Mouse (Mus musculus) kidney, embryonic 14.5 days (tissue): ENCODE results near the gene Rsph6a. TPM values are rescaled to one million over a fixed set of nuclear protein-coding genes. Genes with fewer than 3 reads are reported as not detected.
A peak's percentile ranks its signal among the peaks of the same experiment; 100 is the strongest.

Experiments used
- ATAC-seq: fragments of 200-750 bp; cut with Nextera tagmentation; 2 replicates; pipeline ENCODE4 v1.8.0; 2017; ENCODE audit warnings: moderate number of reproducible peaks, mild to moderate bottlenecking, moderate TSS enrichment, moderate library complexity; ENCODE audit not compliant: low FRiP score, low TSS enrichment
- H3K27ac ChIP-seq: fragments of 300-500 bp; sonication (generic); 2 replicates; pipeline ENCODE4 v1.5.1; 2014; ENCODE audit warnings: low read depth, mild to moderate bottlenecking, low read length, moderate library complexity, mixed read lengths
- H3K27me3 ChIP-seq: fragments of 300-500 bp; sonication (generic); 2 replicates; pipeline ENCODE4 v1.6.1; 2014; ENCODE audit warnings: mild to moderate bottlenecking, low read length; ENCODE audit not compliant: control insufficient read depth, insufficient read depth
- H3K36me3 ChIP-seq: fragments of 300-500 bp; sonication (generic); 2 replicates; pipeline ENCODE4 v1.6.1; 2014; ENCODE audit warnings: low read length, mixed read lengths; ENCODE audit not compliant: control insufficient read depth, insufficient read depth
- H3K4me1 ChIP-seq: fragments of 300-500 bp; sonication (generic); 2 replicates; pipeline ENCODE4 v1.6.1; 2014; ENCODE audit warnings: low read length, mixed read lengths; ENCODE audit not compliant: control insufficient read depth, insufficient read depth
- H3K4me2 ChIP-seq: fragments of 300-500 bp; sonication (generic); replicated peaks from 2 replicates; pipeline ENCODE4 v1.6.1; 2014; ENCODE audit warnings: low read depth, mild to moderate bottlenecking, low read length
- H3K4me3 ChIP-seq: fragments of 300-500 bp; sonication (generic); 2 replicates; pipeline ENCODE4 v1.5.1; 2014; ENCODE audit warnings: mild to moderate bottlenecking, low read length
- H3K9ac ChIP-seq: fragments of 300-500 bp; sonication (generic); 2 replicates; pipeline ENCODE4 v1.6.1; 2014; ENCODE audit warnings: low read depth, mild to moderate bottlenecking, low read length, moderate library complexity
- H3K9me3 ChIP-seq: fragments of 300-500 bp; sonication (generic); 2 replicates; pipeline ENCODE4 v1.6.1; 2016; ENCODE audit warnings: low read length; ENCODE audit not compliant: control insufficient read depth
- WGBS: fragments of 180-500 bp; shearing (Covaris S2); extraction: QIAGEN DNeasy Blood & Tissue Kit; methylation state at CpG from one replicate; pipeline ENCODE4 v1.1.7; 2014; 5-methylcytosine and 5-hydroxymethylcytosine counted together
- polyA plus RNA-seq: library from polyadenylated mRNA; unstranded; fragments of >200 nt; fragmentation: Nextera tagmentation; extraction: Ambion mirVana; gene quantifications from 2 replicates; pipeline ENCODE4 v1.2.1, GENCODE M21; 2014

Rsph6a gene
- polyA plus RNA-seq, 1 experiment from 2014 or later = not detected

DNA sequence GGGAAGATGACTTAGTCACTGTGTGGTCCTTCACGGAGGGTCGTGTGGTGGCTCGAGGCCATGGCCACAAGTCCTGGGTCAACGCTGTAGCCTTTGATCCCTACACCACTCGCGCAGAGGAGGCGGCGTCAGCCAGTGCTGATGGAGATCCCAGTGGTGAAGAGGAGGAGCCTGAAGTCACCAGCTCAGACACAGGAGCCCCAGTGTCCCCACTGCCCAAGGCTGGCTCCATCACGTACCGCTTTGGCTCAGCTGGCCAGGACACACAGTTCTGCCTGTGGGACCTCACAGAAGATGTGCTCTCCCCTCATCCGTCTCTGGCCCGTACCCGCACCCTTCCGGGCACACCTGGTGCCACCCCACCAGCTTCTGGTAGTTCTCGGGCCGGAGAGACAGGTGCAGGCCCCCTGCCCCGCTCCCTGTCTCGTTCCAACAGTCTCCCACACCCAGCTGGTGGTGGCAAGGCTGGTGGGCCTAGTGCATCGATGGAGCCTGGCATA lies 26.0 kb downstream of the Rsph6a start:
- Histone ChIP-seq H3K4me2 (no peak overlapping the region), H3K4me1 (peaks cover 52% of the 10 kb centered on the region), H3K27ac (no peak overlapping the region), H3K9me3 (no peaks in the 10 kb centered on the region), H3K9ac (no peak overlapping the region), H3K36me3 (peaks cover 46% of the 10 kb centered on the region), H3K4me3 (no peak overlapping the region), H3K27me3 (no peaks in the 10 kb centered on the region)
- no peak for ATAC-seq
- WGBS = 83% methylated on average over 19 of the region's 19 CpGs

DNA sequence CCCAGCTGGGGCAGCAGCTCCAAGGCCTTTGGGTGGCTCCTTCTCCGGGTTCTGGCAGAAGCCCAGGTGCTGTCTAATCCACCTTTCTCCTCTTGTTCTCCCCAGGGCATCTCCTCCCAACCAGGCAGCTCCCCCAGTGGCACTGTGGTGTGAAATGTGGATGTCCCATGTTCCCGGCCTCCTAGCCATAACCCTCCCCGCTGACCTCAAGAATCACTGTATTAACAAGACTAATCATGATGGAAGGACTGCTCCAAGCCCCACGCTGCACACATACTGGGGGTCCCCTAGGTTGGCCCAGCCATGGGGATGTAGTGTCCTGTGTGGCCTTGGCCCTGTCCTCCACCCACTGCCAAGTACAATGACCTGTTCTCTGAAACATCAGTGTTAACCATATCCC lies 27.7 kb downstream of the Rsph6a start:
- H3K4me1 ChIP-seq = peaks cover 55% of the 10 kb centered on the region
- no peak overlapping the region for H3K4me2 ChIP-seq
- no peak overlapping the region for H3K4me3 ChIP-seq
- H3K27me3 ChIP-seq = no peaks in the 10 kb centered on the region
- WGBS = 76% methylated on average over 4 of the region's 4 CpGs
- no peaks in the 10 kb centered on the region for H3K9me3 ChIP-seq
- no peak overlapping the region for H3K9ac ChIP-seq
- peaks cover 46% of the 10 kb centered on the region for H3K36me3 ChIP-seq
- H3K27ac ChIP-seq = no peak overlapping the region; the same call in 1 of the 2 replicates
- ATAC-seq = no peak

DNA sequence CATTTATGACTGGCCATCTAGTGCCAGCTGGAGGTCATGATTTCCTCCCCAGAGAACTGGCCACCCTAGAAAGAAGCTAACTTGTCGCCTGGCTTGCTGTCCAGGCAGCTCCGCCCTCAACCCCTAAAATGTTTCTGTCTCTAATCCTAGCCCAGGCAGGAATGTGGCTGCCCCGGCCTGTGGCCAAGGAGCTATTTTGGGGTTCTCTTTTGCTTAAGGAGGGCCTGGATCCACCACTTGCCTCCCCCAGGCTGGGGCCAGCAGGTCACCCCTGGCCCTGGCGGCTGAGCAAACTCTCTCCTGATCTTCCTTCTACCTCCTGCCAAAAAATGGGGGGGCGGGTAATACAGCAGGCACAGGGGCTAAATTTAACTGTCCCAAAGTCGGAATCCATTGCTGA lies 28.6 kb downstream of the Rsph6a start:
- Histone ChIP-seq H3K36me3 (peaks cover 52% of the 10 kb centered on the region), H3K4me3 (no peak overlapping the region), H3K9me3 (no peaks in the 10 kb centered on the region), H3K27me3 (no peaks in the 10 kb centered on the region), H3K4me2 (peak overlapping the region; percentile 44), H3K4me1 (peaks cover 46% of the 10 kb centered on the region), H3K27ac (peak overlapping the region; percentile 38; the same call in 1 of the 2 replicates), H3K9ac (no peak overlapping the region)
- ATAC-seq = no peak
- WGBS = 42% methylated on average over 6 of the region's 6 CpGs

DNA sequence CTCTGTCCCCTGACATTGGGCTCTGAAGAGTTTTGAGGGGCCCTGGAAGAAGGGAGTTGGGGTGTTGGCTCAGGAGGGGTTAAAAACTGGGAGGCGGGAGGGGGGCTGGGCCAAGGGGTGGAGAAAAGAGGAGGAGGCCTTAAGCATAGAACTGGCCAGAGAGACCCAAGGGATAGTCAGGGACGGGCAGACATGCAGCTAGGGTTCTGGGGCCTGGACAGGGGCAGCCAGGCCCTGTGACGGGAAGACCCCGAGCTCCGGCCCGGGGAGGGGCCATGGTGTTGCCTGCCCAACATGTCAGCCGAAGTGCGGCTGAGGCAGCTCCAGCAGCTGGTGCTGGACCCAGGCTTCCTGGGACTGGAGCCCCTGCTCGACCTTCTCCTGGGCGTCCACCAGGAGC lies 29.2 kb downstream of the Rsph6a start, which contains the start of gene Dmpk:
Gene Dmpk, plus strand, starts transcription at position 149 of the 400 bp plus-strand sequence.
- Histone ChIP-seq H3K4me3 (peak within 1 kb of the TSS; percentile 24; the same call in 1 of the 2 replicates), H3K27me3 (no peaks in the 10 kb centered on the region), H3K27ac (peak within 1 kb of the TSS; percentile 38; the same call in 1 of the 2 replicates), H3K36me3 (peaks cover 50% of the 10 kb centered on the region), H3K9me3 (no peaks in the 10 kb centered on the region), H3K4me1 (peaks cover 43% of the 10 kb centered on the region), H3K9ac (peak within 1 kb of the TSS; percentile 57; the same call in 1 of the 2 replicates), H3K4me2 (peak within 1 kb of the TSS; percentile 44)
- 40% methylated on average over 10 of the region's 10 CpGs for WGBS
- peak; percentile 34 for ATAC-seq

- H3K27me3 ChIP-seq = no peaks in the 10 kb centered on the region
- WGBS = 62% methylated on average over 6 of the region's 6 CpGs
- no peaks in the 10 kb centered on the region for H3K9me3 ChIP-seq
- ATAC-seq = no peak
- H3K9ac ChIP-seq = peak overlapping the region; percentile 57; the same call in 1 of the 2 replicates
- H3K4me1 ChIP-seq = peaks cover 43% of the 10 kb centered on the region
- H3K4me3 ChIP-seq = peak overlapping the region; percentile 24; the same call in 1 of the 2 replicates
- no peak overlapping the region for H3K27ac ChIP-seq
- H3K36me3 ChIP-seq = peaks cover 44% of the 10 kb centered on the region
- peak overlapping the region; percentile 44 for H3K4me2 ChIP-seq
Observed at GRCm38 (mm10) chr7:19084277-19084771, 29.8 kb downstream of the Rsph6a start.

GRCm38 (mm10) chr7:19084921-19085473 lies 30.5 kb downstream of the Rsph6a start:
- H3K4me3 ChIP-seq = peak overlapping the region; percentile 4; the same call in 1 of the 2 replicates
- no peaks in the 10 kb centered on the region for H3K9me3 ChIP-seq
- peak overlapping the region; percentile 28; the same call in 1 of the 2 replicates for H3K9ac ChIP-seq
- H3K4me1 ChIP-seq = peaks cover 43% of the 10 kb centered on the region
- H3K27ac ChIP-seq = peak overlapping the region; percentile 63; the same call in 1 of the 2 replicates
- H3K4me2 ChIP-seq = peak overlapping the region; percentile 28; the same call in 1 of the 2 replicates
- peaks cover 39% of the 10 kb centered on the region for H3K36me3 ChIP-seq
- ATAC-seq = no peak
- no peaks in the 10 kb centered on the region for H3K27me3 ChIP-seq
- 17% methylated on average over 7 of the region's 9 CpGs for WGBS

DNA sequence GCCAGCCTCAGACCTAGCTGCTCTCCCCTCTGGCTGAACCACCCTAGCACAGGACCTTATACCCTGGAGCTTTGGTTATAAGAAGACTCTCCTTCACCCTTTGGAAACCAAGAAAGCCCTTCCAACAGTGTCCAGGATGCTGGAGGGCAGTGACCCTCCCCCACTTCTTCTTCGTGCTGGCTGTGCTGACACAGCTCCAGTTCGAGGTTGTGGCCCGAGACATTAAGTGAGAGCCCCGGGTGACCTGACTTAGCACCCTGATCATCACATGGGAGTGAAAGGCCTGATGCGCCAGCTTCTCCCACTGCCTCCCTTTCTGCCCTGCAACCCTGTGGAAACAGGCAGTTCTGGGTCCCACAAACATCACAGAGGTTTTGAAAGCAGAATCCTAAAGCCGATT lies 31.0 kb downstream of the Rsph6a start:
- Histone ChIP-seq H3K27me3 (no peaks in the 10 kb centered on the region), H3K9me3 (no peaks in the 10 kb centered on the region), H3K4me2 (peak overlapping the region; percentile 28), H3K4me1 (peaks cover 43% of the 10 kb centered on the region), H3K9ac (peak overlapping the region; percentile 28), H3K4me3 (peak overlapping the region; percentile 8; the same call in 1 of the 2 replicates), H3K27ac (peak overlapping the region; percentile 63), H3K36me3 (peaks cover 37% of the 10 kb centered on the region)
- ATAC-seq = peak; percentile 9; the same call in 1 of the 2 replicates
- 3% methylated on average over 6 of the region's 6 CpGs for WGBS

DNA sequence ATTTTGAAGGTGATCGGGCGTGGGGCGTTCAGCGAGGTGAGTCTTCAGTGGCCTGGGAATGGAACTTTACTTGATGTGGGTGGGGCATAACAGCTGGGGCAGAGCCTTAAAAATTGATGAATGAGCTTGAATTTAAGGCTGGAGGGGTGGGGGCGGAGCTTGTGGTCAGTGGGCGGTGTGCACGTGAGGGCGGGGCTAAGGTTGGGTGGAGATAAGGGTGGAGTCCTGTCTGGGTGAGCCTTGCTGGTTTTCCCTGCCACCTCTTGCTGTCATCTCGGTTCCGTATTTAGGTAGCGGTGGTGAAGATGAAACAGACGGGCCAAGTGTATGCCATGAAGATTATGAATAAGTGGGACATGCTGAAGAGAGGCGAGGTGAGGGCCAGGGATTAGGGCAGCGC lies 31.6 kb downstream of the Rsph6a start:
- WGBS = 9% methylated on average over 14 of the region's 14 CpGs
- H3K27me3 ChIP-seq = no peaks in the 10 kb centered on the region
- peaks cover 43% of the 10 kb centered on the region for H3K4me1 ChIP-seq
- H3K9ac ChIP-seq = peak overlapping the region; percentile 28; the same call in 1 of the 2 replicates
- H3K4me2 ChIP-seq = peak overlapping the region; percentile 28
- ATAC-seq = peak; percentile 18; the same call in 1 of the 2 replicates
- peak overlapping the region; percentile 63; the same call in 1 of the 2 replicates for H3K27ac ChIP-seq
- peak overlapping the region; percentile 8; the same call in 1 of the 2 replicates for H3K4me3 ChIP-seq
- H3K9me3 ChIP-seq = no peaks in the 10 kb centered on the region
- H3K36me3 ChIP-seq = peaks cover 35% of the 10 kb centered on the region

DNA sequence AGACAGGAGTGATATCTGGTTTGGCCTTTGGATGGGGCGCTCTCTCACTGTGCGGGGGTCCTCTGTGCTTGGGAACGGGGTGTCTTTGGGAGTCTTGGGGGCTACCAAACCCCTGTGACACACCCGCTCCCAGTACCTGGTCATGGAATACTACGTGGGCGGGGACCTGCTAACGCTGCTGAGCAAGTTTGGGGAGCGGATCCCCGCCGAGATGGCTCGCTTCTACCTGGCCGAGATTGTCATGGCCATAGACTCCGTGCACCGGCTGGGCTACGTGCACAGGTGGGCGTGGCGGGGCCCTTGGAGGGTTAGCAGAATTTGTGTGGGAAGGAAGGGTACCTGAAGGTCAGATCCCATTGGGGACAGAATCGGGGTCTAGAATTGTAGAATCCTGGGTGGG lies 32.3 kb downstream of the Rsph6a start:
- H3K4me3 ChIP-seq = no peak overlapping the region
- WGBS = 66% methylated on average over 18 of the region's 18 CpGs

More for the DNA sequence above, 32.3 kb downstream of the Rsph6a start:
- Histone ChIP-seq H3K27ac (no peak overlapping the region), H3K36me3 (peaks cover 31% of the 10 kb centered on the region), H3K27me3 (no peaks in the 10 kb centered on the region), H3K9me3 (no peaks in the 10 kb centered on the region), H3K4me2 (no peak overlapping the region), H3K9ac (no peak overlapping the region), H3K4me1 (peaks cover 45% of the 10 kb centered on the region)
- no peak for ATAC-seq
